Mouse (Mus musculus) adrenal gland, adult 8-10 months (tissue): Measurements from ENCODE around the gene Grik4. TPM values are rescaled to one million over a fixed set of nuclear protein-coding genes. Genes with fewer than 3 reads are reported as not detected.
A peak's percentile ranks its signal among the peaks of the same experiment; 100 is the strongest.

Source experiments
- DNase-seq: peaks from one replicate; pipeline ENCODE4 v3.0.0; 2022
- total RNA-seq, 4 experiments: library from RNA; stranded (reverse); gene quantifications; 2 replicates each; pipeline ENCODE4 v1.2.4; 2022

Grik4 gene
- total RNA-seq, 4 experiments from 2014 or later = 2.1 to 3.1 (median 2.4) TPM

DNA sequence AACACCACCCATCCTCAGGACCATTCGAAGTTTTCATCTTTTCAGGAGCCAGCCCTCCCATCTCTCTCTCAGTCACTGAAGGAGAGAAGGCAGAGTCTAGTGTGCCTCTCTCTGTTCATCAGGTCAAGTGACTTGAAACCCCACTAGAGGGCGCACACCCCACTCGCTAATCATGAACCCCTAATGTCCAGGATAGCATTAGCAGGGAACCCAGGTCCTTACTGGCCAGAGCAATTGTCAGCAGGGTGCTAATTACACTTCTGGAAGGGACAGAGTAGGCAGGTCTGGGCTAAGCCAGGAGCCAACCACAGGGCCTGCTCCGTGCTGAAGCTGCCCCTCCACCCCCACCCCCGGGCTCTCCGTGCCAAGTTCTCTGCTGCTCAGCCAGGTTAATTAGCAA, 371.1 kb downstream of the Grik4 start:
- DNase-seq = peak; percentile 17

DNA sequence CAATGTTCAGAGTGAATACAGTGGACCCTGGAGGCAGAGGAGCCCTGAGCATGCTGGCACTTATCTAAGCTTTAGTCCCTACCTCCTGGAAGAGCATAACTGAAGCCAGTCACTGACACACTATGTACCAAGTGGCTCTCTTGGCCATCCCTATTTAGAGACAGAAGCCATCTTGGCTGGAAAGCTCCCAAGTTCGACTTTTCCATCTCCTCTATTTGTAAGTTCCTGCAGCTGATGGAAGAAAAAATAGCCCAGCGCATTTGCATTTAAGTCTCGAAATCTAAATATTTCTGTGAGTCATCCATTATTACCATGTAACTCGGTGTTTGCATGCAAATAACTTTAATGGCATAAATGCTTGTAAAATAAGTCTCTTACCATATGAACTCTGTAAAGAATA, 378.4 kb downstream of the Grik4 start:
- no peak for DNase-seq

DNA sequence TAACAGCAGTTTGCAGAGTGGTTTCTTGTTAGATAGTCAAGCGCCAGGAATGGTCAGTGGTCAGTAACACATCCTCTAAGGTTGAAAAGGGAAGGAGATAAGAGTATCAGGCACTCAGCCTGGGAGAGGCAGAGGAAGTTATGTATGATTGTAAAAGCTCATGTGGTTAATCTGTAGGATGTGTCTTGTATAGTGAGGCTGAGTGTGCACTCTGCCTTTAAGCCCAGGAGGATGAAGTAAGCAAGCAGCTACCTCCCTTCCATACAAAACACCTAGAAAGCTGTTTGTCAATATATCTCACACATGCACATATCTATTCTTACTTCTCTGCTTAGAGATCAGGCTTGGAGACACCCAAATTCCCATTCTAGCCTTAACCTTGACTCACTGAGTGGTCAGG, 389.1 kb downstream of the Grik4 start:
- no peak for DNase-seq

DNA sequence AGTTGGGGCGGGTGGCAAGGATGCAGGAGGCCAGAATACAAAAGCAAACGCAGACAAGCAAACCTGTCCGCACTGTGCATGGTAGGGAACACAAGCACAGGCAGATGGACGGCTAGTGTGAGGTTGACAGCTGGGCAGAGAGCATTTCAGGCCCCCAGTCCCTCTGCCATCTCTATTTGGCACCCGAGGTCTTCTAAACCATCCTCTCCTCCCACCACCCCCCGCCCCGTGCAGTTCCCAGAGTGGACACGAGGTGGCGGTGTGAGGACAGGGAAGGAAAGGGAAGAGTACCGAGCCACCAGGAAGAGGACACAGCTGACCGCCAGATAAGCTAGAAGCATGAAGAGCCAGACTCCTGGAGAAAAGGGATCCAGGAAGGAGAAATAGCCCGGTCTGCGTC, 394.2 kb downstream of the Grik4 start:
- DNase-seq = peak; percentile 21

DNA sequence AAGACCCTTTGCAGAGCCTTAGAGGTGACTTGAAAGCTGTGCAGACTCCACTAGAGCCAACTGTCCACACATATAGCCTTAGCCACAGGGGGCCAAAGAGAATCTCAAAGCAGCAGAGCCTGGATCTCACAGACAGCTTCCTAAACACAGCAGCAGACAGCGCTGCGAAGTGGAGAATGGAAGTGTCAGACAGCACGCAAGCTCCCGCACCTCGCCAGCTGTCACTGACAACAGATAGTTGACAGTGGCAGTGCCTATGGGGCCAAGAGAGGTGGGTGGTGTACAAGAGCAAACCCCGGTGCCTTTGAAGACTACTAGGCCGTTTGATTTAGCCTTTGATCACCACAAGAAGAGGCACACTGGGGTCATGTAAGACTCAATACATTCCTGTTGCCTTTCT, 395.3 kb downstream of the Grik4 start:
- DNase-seq = no peak

DNA sequence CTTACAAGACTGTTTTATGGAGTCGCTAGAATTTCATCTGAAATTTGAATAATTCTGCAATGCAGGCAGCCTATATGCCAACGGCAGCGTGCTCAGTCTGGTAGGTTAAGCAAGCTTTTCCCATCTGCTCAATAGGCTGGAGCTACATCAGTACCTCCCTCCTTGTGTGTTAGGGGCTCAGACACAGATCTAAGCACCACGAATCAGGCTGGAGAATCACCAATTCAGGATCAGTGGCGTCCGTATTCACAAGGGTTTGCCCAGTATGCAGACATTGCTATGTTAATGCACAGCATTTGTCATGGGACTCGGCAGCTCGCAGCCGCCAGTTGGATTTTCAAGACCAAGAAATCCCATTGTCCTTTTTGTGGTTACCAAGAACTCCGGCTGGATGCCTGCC, 399.8 kb downstream of the Grik4 start:
- no peak for DNase-seq

DNA sequence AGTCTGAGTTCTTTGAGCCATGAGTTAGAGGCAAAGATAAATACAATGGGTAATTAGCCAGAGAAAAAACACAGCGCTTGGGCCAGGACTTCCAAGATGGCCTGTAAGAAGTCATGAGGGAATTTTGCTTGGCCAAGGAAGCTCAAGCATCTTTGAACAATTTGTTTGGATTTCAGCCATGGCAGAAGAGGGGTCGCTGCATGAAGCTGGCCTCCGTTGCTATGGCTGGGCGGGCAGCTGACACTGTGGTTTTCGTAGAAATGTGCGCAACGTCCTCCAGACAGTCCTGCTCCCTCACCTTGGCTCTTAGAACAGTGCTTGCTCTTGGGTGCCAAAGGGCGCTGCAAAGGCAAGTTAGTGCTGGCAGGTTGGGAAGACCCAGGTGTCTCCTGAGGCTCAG, 410.8 kb downstream of the Grik4 start:
- no peak for DNase-seq

DNA sequence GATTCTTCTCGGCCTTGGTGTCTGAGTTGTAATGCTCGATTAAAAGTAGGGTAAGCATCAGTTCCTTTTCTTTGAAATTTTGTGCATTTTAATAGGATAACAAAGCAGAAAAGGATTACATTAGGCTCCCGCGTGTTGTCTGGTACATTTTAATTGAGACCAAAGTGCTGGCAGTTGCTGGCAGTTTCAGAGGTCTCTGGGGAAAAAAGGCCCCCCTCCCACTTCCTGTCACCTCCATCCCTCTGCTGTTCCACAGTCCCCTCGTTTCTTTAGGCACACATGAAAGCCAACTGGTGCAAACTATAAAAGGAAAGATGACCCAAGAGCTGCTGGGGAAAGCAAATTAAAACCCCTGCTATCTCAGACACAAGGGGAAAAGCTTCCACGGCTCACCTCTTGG, 411.3 kb downstream of the Grik4 start:
- DNase-seq = no peak

DNA sequence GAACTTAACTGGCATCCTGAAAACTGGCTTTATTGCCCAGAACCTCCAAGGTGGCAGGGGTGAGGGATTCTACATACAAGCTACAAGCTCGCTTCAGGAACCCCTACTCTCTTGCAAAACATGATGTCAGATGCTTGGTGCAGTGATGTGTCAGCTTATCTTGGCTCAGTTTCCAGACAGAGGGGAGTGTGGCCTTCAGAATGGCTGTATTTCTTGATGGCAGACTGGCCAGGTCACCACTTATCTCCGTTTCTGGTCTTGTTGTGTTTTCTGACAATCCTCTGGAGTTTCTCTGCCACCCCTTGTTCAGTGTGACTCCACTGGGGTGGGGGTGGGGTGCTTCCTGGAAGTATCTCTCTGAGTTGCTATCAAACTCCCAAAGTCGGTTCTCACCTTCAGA, 412.3 kb downstream of the Grik4 start:
- DNase-seq = peak; percentile 30

DNA sequence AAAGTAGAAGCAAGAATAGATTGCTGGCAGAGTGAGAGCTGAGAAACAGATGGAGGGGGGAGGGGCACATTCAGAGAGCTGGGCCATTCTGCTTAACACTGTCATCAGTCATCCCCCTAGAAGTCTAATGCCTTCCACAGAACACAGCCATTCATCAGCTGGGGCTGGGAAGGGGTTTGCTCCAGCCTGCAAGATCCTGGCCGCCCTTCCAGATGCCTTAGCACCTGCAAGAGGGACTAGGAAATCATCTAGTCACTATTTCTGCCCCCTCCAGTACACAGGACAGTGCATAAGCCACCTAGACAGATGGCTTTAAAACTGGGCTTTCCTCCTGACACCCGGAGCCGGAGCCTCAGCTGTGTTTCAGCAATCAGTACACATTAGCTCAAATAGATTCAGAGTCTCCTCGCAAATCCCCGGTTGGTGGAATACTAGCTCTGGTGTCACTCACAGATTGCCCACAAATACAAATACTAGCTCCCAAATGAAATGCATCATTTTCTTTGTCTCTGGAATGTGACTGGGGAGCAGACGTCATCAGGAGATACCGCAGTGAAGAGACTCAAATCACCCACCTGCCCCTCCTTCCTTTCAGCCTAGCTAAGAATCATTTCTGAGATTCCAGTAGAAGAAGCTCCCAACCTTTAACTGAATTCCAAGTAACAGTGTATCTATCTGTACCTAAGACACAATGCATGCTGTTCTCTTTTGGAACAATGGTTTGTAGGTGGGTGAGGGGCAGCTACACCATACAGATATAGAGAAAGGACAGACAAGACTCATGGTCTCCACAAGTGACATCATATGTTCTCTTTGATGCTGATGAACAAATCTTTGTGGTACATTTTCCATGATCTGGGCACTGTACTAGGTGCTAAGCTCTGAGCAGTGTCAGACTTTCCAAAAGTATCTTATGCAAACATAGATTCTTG, 413.8 kb downstream of the Grik4 start:
- DNase-seq = no peak

DNA sequence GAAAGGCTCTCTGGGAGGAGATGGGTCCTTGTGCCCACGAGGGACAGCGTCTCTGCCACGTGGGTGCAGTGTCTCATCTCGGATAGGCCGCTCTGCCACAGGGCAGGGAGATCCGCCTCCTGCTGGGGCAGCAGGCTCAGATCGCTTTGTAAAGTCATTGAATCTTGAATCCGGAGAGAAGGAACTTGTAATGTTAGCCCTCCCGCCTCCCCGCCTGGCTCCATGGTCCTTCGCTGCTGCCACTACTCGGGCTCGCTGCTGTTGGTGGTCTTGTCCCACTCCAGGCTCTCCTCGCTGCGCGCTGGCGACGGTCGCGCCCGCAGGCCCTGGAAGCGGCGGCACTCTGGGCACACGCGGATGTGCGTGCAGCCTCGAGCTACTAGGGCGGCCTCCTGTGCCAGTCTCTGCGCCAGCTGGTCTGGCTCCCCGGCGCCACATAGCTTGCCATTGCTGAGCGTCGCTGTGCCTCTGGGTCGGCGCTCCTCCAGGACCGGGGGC, 423.7 kb downstream of the Grik4 start:
- DNase-seq = peak; percentile 47

DNA sequence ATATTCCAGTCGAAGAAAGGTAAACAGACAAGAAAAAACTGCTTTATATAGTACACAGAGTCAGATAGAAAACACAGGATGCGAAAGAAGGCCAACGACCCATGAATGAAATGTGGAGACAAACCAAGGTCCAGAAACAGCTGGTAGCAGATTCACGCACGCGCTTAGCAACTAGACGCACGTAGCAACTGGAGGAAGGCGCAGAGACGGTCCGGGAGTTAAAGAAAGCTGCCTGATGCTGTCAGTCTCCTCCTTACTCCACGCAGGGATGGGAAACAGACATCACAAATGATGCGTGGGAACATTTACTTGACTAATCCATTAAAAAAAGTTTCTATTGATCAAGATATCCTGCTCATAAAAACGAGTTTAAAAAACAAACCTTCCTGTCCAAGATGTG, 426.1 kb downstream of the Grik4 start:
- DNase-seq = no peak

DNA sequence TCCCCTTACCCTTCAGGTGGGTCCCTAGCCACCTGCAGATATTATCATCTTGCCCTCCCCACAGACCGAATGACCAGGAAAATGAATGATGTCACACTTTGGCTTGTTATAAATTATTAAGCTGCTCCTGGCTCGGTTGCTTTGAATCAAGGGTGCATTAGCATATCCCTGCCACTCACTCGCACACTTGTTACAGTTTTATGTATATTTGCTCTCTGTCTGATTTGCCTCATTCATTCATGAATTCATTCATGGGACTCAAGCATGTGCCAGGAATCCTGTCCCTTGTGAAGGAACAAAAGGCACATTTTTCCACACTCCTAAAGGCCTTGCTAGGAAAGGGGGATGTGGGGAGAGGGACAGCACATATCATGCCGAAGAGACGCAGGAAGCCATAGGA, 431.1 kb downstream of the Grik4 start:
- DNase-seq = no peak

DNA sequence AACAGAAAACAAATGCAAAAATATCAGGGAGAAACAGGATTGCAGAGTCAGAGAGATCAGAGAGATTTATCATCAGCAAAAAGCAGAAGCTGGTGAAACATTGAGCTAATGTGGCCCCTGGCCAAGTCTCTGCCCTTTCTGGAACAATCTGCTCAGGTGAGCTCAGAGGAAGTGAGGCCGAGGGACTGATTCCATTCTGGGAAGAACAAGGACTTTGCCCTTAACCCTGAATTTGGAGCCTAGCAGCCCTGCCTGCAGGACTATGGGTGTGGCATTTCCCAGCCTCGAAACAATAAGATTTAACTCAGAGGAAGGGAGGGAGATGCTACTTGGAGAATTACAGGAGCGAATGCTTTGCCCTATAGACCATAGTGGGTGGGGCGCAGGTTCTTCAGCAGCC, 432.0 kb downstream of the Grik4 start:
- DNase-seq = no peak

DNA sequence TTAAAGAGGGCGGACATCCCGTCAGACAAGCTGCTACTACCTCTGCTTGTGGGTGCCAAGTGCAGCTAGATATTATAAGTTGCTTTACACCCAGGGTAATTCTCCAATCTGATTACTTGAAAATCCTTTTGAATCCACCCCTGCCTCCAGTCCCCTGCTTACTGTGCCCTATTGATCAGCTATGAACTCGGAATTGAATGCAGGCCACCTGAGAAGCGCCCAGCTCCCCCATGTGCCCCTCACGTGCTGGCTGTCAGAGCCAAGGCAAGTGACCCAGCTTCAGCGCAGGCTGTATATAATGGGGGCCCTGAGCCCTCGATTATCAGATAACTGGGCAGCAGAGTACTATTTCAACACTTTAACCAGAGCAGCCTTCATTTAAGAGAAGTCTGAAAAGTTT, 436.1 kb downstream of the Grik4 start:
- DNase-seq = no peak

DNA sequence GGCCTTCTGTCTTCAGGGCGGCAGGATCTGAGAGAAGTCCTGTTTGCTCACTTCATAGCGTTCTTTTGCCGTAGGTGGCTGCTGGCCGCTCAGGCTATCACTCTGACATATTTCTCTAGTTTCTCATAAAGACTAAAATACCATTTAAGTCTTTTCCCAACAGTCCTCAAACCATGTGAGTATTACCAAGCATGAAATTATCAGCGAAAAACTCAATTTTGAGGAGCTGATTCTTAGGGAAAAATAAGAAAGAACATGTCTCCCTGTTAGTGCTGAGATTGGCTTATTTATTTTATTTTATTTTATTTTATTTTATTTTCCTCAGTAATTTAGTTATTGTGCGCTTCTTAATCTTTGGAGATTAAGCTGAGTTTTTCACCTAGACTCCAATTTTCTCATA, 436.6 kb downstream of the Grik4 start, which contains the start of gene Tbcel:
TSS of gene Tbcel (minus strand) at position 101 of the 400 bp plus-strand sequence.
- DNase-seq = no peak

DNA sequence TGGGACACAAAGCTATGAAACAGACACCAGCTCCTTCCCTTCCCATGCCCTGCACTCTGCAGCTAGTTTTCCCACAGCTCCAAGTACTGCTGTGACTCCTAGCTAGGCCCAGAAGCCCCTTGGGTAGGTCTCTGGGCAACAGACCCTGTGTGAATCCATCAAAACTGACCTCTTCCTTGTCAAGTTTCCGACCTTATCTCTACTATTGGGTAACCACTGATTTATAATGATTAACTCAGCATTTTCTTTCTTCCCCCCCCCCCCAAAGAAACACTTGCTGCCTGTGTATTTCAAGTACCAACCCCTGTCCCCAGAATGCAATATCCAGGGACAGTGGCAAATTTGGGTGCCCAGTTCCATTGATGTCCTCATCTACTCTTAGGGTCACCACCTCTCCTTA, 437.3 kb downstream of the Grik4 start:
- DNase-seq = no peak

DNA sequence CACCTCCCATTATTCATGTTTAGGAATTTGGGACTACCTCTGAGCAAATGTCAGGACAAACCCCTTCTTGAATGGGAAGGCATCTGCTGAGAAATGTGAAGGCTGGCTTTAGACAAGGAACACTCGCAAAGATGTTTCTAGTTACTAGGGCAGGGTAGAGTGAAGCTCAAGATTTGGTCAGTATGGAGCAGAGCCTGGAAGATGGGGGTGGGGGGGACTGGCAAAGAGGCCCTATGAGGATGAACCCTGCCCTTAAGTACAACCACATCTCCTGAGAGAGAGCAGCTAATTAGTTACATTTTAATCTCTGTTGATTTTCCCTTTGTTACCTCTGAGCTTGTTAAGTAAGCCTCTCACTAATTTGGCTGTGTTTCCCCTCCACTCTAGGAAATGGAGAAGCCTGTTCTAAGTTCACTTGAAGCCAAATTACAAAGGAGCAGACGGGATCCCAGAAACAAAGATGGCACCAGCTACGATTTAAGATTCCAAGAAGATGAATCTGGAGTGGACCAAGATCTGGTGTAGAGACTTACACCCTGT, 439.3 kb downstream of the Grik4 start:
- DNase-seq = no peak

DNA sequence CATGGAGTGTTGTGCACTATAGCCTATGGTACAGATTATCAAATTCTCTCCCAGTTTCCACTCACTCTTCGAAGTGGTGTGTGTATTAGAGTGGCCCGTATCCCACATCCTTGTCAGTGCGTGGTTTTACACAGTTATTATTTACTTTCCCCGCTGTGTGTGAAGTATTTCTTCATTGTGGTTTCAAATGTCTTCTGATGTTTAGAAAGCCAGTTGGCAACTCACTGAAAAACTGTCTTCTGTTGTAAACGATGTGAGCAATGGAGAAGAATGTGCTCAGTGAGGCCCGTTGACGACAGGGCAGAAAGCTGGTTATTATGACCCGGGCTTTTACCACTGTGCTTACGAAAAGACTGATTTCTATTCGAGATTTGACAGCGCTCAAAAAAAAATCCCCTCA, 439.7 kb downstream of the Grik4 start:
- DNase-seq = no peak

DNA sequence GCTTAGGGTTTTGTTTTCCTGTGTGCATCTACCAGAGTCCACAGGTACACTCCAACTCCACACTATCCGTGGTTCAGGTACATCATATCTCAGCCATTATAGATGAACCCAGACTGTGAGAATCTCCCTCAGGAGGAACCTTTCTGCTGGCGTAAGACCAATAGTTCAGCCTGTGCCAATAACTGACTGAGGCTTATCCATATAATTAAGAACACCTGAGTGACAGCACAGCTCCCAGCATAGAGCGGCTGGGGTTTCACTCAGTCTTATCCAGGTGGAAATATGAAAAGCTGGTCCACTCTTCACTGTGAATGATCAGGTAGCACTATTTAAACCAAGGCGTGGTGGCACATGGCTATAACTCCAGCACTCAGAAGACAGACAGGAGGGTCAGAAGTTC, 440.6 kb downstream of the Grik4 start:
- no peak for DNase-seq

DNA sequence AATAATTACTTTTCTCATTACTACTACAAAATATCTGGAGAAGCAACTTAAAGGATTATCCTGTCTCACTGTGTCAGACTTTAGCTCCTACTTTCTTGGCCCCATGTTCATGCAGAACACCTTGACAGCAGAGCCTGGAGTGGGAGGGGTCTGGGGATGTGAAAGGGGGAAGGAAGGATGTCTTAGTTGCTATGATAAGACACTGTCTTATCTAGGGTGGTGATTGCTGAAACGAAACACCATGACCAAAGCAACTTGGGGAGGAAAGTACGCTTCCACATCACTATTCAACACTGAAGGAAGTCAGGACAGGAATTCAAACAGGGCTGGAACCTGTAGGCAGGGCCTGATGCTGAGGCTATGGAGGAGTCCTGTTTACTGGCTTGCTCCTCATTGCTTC, 448.0 kb downstream of the Grik4 start:
- no peak for DNase-seq

DNA sequence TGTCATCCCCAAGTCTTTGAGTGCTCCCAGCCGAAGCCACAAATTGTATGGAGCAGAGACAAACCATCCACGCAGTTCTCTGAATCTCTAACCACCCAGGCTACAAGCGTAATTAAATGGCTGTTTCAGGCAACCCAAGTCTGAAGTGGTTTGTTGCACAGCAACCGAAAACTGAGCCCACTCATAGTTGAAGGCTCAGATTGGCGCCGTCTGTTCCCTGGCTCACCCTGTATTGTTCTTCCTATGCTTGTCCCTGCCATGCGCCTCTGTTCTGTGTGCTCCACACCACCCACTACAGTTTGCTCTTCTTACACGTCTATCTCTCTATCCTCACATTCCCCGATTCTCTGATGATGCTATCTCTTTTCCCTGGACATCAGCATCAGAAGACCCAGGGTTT, 452.5 kb downstream of the Grik4 start:
- no peak for DNase-seq

DNA sequence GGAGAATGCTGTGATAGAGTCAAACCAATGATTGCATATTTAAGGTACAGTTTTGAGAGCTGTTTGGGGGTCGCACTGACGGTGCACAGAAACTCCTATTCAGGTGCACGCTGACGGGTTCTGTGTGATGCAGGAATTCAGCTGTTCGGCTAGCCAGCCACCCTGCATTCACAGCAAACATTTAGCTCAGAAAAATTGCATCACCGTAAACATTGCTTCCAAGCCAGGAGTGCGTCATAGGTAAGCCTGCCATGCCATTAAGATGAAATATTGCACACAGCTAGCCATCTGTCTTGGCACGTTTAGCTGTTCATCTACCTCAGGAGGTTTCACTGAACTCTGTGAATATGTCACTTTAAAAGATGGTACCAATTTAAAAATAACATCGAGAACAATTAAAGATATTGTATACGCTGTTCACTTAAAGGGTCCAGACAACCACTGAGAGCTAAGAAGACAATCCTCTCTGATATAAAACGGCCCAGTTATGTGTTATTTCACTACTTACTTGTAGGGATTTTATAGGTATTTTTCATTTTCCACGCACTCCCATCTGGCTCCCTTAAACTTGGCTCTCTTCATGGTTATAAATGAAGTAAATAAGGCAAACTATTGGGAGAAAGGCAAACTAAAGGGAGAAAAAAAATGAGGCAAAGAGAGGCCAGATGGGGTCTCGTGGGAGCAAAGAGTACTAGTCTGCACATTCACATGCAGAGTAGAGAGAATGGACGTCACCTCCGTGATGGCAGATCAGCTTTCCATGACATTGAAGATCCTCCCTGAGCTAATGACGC, 453.5 kb downstream of the Grik4 start:
- no peak for DNase-seq
